Mouse (Mus musculus) c-Kit-positive CD71-negative TER-119-negative erythroid progenitor cells, embryonic 14.5 days (primary cell): ENCODE results near the gene Trappc12.

Experiments used
- DNase-seq: peaks from one replicate; pipeline ENCODE4 v3.0.0-alpha.2; 2013; ENCODE audit warnings: low read depth

Trappc12 gene

DNA sequence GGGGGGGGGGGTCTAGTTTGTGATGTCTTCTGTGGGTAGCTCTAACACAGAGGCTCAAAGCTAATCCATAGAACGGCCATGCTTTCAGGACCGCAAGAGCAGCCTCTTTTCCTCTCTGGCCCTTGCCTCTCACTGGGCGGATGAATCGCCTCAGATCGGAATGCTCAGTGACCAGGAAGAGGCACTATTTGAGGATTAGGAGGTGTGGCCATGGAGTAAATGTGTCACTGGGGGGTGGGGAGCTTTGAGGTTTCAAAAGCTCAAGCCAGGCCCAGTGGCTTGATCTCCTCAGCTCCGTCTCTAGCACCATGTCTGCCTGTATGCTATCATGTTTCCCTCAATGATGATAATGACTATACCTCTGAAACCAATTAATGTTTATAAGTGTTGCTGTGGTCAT, 61.3 kb downstream of the Trappc12 start:
- DNase-seq: no peak

DNA sequence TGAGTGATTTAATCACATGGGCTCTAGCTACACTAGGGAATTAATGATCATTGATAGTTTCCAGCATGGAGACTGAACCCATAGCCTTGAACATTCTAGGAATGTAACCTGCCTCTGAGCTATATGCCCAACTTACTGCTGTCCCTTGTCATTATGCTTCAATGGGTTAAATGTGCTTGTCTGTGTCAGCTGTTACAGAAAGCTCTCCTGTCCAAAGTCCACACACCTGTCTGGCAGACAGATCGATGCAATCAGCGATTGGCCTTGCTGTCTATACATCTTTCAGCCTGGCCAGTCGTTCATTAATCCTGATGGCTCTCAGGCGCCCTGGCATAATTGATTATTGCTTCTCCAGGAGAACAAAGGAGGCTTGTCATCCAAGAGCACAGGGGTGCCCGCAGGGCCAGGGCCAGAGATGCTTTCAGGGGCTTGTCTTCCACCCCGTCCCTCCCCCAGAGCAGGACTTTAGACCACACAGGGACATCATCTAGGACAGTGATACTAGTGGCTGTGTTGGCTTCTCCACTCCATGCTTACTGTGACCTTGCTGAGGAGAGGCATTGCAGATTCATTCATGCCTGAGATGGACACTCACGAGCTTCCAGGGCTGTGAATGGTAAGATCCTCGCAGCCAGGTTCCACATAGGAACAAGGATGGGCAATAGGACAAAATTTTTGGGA, 63.9 kb downstream of the Trappc12 start:
- no peak for DNase-seq

- no peak for DNase-seq
Measured at GRCm38 (mm10) chr12:28685771-28686170, 64.5 kb downstream of the Trappc12 start.

DNA sequence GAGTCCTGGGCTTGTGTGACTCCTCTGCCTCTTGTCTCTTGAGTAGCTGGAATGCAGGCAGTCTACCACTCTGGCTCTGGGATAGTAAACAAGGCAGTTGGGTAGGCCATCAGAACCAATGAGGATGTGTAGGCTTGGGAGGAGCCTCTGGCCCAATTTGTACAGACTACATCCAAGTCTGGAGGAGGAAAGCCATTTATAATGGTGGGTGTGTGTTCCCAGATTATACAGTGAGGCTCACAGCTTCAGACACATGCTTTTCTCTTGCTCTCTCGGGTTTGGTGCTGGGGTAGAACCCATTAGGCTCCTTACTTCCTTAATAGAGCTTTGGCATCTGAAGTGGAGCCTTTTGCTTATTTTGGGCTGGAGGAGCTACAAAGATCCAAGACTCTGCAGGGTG, 65.6 kb downstream of the Trappc12 start:
- no peak for DNase-seq

DNA sequence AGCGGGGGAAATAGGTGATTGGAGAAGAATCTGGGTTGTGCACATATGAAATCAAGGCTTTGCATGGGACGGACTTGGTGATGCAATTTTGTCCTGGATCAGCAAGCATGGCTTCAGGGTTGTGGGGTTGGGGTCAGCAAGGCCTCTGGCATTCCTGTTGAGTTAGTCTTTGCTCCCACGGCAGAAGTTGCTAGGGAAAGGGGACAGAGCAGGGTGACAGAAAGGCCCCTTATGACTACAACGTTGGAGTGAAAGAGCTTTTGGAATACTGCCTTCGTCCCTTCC, 74.4 kb downstream of the Trappc12 start:
- no peak for DNase-seq

DNA sequence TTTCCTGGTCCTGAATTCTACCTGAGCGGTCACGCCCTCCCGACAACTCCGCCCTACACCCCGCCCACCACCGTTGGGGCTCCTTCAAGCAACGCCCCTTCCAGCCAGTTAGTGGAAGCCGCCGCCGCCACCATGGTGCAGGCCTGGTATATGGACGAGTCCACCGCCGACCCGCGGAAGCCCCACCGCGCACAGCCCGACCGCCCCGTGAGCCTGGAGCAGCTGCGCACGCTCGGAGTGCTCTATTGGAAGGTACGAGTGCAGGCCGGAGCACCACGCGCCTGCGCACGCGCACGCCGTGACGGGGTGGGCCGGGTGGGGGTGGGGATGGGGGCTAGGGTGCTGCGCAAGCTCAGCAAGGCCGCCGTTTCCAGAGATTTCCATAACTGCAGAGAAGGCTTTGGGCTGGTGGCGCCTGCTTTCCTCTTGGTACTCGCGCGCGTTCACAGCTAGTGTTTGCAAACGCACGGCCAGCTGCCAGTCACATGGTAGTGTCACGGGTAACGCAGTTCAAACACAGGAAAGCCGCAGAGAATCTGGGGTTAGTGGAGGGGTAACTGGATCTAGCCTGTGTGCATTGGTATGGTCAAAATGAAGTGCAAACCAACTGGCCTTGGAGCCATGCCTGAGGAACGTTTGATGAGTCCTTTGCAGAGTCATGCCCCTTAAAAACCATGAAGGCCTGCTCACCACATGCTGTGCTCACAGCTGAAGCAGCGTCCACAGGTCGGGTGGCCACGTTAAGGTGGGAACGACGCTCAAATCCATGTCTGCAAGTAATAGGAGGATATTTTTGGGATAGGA, 74.9 kb downstream of the Trappc12 start, which contains the start of gene Adi1:
Adi1 (plus strand) TSS at position 111 of the 804 bp plus-strand sequence.
- peak; percentile 62 for DNase-seq

DNA sequence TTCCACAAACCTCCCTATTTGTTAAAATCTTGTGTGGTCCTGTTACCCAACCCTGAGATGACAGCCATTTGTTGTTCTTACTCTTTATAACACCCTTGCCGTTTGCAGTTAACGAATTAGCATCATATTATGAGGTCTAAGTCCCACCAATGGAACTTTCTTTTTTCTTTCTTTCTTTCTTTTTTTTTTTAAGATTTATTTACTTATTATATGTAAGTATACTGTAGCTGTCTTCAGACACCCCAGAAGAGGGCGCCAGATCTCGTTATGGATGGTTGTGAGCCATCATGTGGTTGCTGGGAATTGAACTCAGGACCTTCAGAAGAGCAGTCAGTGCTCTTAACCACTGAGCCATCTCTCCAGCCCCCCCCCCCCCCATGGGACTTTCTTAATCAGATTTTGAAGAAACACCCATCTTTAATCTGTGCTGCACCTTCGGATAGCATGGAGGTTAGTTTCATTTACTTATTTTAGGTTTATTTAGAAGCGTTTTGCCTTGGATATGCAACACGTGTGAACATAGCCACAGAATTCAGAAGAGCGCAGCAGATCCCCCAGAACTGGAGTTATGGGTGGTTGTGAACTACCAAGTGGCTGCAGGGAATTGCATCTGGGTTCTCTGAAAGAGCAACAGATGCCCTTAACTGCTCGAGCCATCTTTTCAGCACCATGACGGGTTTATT, 76.1 kb downstream of the Trappc12 start:
- no peak for DNase-seq

DNA sequence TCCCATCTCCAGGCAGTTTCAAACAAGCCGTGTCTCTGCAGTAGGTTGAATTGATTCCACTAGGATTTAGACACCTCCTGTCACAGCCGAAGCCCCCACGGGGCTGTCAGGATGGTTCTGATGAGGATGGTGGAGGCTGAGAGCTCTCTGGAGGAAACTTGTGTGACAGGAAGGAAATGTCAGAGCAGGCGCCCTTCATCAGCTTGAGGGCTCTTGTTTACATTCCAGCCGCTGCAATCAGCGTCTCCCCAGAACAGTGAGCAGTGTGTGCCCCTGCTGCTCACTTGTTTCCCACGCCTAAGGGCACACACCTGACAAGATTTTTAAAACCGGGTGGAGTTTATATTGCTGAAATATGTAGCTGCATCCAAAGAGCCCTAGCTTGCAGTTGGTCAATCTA, 83.0 kb downstream of the Trappc12 start:
- no peak for DNase-seq

DNA sequence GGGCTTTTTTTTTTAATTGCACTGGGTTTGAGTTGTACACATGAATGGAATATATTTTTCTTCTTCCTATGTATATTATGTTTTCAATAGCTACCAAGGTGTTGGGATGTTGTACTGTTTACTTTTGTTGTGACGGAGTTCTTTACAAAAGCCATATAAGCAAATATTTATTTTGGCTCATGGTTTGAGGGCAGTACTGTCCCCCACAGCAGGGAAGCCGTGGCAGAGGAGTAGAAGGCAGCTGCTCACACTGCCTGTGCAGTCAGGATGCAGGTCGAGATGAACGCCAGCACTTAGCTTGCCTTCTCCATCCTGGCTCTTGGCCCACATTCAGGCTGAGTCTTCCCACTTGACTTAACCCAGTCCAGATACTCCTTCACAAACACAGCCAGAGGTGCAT, 83.5 kb downstream of the Trappc12 start:
- no peak for DNase-seq

- no peak for DNase-seq
Measured at GRCm38 (mm10) chr12:28662628-28663027, 87.6 kb downstream of the Trappc12 start.

DNA sequence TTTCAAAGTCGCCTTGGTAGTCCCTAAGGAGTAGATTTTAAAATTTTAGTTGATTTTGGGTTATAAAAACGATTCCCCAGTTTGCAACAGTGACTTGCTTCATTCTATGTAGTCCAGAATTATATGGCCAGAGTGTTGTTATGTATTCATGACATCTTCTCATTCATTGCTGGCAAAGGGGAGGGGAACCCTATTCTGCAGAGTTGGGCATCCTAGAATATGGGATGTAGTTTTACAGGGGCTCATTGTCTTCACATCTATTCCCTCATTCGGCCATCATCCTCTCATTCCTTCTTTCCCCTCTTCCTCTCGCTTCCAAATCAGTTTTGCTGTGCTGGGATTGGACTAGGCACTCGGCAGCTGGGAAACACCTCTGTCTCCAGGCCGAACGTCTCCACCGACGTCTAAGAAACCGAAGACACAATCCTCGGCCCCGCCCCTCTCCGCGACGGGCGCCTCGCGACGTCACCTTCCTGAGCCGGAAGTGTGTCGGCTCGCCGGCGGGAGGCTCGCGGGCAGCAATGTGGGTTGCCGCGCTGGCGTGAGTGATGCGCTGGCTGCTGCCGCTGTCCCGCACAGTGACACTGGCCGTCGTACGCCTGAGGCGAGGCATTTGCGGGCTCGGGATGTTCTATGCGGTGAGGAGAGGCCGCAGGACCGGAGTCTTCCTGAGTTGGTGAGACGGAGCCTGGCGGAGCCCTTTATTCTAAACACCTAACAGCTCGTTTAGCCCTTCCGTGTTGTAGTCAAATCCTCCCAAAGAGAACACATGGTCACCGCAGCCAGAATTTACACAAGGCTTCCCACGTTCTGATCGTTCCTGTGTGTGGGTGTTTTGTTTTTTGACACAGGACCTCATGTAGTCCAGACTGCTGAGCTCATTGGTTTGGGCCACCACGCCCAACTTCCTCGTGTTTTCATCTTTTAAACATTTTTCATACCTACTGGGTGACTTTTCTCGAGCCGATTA, 100.8 kb downstream of the Trappc12 start, which contains the start of gene Rnaseh1:
Rnaseh1 (plus strand) TSS at position 462 of the 970 bp plus-strand sequence.
- DNase-seq: peak; percentile 82
